Mouse (Mus musculus): ENCODE measurements around the gene Fbxw8.

Gene Fbxw8

DNA sequence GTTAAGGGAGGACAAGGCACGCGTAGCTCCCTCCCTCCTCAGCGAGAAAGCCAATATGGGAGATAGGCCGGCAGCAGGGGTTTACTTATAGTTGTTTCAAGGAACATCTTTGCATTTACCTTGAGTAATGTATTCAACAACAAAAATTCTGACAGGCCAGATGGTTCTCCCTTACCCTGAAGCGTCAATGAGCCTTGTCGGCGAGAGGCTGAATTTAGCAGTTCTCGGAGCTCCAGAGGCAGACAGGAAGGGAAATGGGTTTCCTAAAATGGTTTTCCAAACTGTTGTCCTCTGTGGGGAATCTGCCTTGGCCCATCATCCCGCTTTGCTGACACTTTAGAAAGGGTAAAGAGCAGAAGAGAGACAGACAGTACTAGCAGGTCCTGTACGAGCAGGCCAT is 48.6 kb downstream of the Fbxw8 start:
- no peak for DNase-seq (ENCODE audit: low spot score)

DNA sequence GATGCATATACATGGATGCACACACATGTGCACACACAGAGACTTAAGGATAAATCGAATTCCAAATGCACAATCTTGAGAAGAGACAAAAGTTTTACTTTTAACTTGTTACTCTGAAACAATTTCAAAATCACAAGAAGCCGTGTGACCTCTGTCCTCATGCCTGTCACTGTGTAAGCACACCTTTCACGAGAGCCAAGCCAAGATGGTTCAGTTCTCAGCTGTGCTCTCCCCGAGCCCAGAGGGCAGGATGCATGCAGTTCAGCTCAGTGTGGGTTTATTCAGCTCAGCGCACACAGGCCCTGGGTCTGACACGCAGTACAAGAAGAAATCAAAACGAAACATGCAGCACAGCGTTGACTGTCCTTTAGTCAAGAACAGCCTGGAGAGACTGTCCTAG is 49.7 kb downstream of the Fbxw8 start:
- DNase-seq (ENCODE audit: low spot score), result no peak

DNA sequence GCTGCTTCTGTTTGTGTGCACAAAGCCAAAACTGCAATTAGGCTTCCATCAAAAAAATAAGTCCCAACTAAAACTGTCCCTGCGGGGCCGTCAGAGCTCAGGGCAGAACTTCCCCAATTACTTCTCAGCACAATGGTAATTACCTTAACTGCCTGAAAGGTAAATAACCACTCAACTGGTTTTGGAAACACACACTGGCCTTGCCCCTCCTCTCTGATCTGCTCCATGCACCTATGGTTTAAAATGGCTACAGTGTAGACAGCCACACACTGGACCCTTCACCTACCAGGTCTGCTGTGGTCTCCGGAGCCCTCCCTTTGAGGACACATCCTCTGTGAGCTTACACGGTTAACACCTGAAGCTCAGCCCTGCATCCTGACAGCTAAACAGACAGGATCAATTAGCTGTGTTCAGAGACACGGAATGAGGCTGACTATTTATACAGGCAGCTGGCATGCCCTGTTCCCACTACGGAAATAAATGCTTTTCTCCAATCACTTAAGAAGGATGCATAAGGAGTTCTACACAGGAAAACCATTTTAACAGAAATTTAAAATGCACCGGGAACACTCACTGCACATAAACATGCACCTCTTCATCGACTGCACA is 55.3 kb downstream of the Fbxw8 start:
- DNase-seq (ENCODE audit: low spot score), result no peak

DNA sequence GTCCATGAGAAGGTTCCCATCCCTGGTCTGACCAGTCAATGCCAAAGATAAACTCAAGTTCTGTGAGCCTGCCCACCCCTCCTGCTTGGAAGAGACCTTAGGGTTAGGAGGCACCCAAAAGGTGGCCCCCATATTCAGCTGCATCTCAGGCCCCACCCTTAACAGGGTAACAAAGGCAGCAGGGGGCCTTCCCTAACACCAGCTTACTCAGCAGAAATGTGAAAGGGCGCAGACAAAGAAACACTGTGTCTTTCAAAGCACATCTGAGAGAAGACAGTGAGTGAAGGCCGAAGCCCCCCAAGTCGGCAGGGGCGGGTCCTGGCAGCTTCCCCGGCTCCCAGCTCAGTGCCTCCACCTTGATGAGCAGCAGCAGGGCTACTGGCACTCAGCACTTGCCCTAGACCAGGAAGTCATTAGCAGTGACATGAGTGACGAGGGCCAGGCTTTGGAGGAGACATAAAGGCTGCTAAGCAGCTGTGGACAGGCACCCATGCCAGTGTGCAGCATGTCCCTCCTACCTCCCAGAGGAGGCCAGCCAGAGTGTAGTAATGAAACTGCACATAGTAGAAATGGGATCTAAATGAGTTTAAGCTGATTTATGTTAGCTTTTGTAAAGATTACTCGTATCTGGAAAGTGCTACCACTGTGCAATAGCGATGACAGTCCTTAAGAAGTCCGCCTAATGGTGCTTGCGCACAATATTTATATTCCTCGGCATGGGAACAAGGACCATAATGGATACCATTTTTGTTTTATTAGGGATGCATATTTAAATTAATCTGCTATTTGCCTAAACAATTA is 56.0 kb downstream of the Fbxw8 start:
- no peak for DNase-seq (ENCODE audit: low spot score)

DNA sequence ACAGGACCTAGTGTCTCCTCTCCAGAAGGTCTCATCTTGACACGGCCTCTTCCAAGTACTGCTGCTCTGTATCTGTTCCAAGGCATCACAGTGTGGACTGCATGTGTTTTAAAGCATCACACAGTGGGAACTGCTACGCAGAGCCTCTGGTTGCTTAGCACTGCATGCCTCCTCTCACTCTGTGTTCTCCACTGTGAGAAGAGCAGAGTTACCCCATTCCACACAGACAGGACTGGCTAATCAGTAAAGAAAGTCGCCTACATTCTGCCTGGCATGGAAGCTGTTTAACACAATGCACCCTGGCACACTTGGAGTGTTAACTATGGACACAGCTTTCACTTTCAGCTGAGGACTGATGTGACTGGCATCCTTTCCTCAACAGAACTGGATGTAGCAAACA is 58.9 kb downstream of the Fbxw8 start:
- DNase-seq (ENCODE audit: low spot score), result no peak

DNA sequence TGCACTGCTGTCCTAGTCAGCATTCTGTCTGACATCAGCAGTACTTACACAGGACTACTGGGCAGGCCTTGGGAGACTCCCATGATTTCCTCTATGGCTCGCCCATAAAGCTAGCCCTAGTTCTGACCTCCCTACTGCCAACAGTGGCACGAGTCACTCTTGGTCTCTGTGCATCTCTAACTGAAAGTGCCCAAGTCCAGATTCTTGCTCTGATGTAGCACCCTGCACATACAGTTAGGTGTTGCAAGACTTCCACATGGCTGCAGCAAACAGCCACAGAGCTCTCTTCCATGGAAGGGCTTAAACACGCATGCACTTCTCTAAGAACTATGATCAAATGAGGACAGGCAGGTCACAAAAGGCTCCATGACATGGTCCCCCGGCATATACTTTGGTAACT is 59.4 kb downstream of the Fbxw8 start:
- no peak for DNase-seq (ENCODE audit: low spot score)

DNA sequence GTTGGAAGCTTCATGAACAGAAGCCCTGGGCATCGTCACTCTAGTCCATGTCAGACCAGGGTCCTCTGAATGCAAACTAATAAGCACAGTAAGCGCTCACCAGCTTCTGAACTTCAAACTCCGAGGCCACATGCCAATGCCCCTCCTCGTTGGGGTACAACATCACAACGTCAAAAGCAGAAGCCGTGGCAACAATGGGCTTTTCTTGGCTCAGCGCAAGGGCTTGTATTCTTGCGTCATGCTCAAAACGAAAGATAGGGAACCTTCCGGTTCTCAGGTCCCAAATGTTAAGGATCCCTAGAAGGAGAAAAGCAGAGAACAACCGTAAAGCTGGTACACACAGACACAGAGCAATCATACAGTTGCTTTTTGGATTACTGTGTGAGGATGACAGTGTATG is 59.8 kb downstream of the Fbxw8 start:
- no peak for DNase-seq (ENCODE audit: low spot score)

DNA sequence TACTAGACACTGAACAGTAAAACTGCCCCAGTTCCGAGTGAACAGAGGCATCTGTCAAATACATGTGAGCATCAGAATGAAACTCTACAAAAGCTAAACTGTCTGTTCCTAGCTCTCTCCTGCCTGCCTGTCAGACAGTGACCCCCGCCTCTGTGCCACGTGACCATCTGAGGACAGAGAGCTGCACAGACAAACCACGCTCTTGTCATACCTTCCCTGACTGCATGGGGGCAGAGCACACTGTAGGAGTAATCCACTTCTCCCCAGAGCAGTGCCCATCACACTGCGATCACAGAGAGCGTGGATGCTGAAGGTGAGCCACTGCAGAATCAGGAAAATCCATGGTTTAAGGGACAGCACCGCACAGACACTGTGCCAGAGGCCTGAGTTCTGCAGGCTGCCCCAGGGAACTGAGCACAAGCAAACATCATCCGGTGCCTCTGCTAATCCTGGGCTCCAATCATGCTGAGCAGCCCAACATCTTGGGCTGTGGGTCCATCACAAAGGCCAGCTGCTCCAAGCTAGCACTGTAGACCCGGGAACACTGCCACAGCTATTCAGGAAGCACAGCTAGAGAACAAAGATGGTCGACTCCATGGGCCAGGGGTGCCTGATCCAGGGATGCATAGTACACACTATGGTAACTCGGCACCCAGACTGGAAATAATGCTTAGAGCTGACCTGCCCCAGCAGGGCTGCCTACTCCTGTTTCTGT is 61.8 kb downstream of the Fbxw8 start:
- DNase-seq (ENCODE audit: low spot score), result no peak

DNA sequence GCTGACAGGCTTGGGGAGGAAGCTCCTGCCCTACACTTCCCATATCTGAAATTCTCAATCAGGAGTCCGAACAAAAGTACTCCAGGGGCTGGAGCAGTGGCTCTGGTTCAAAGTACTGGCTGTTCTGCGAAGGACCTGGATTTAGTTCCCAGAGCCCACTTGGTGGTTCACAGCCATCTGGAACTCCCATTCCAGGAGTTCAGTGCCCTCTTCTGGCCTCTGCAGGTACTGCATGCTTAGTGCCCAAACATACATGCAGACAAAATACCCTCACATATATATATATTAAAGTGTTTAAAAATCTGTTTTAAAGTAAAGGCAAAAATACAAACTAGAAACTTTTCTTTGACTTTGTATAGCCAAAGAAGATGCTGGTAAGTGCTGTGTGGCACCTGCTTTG is 64.4 kb downstream of the Fbxw8 start:
- no peak for DNase-seq (ENCODE audit: low spot score)

DNA sequence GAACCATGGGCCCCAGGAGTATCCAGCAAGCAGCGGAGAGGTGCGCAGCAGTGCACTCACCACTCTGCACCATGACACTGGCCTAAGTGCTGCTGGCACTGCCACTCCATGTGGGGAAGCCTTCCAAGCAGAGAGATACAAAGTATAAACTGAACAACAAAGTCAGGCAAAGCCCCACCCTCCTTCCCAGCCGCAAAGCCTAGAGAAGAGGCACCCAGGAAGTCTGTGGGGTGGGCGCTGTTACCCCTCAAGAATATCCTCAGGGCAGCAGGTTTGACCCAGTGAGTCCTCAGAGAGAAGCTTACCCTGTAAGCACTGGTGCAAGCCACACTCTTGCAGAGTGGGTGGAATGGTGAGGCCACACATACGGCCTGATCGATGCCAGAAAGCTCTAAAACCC is 65.2 kb downstream of the Fbxw8 start:
- DNase-seq (ENCODE audit: low spot score), result no peak

DNA sequence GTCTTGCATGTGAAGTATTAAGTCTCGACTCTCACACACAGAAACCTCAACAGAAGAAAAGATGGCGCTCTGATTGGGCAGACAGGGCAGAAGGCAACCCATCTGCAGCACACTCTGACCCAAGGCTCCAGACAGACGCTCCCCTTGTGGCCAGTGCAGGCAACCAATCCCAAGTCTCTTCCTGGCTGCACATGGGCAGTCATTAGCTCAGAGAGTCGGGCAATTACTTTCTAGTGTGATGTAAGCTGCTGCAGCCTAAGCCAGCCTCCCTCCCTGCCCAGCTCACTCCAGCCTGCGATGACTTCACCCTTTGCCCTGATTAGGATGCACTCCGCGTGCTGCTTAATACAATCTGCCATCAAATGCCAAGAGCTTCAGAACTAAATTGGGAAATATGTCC is 66.2 kb downstream of the Fbxw8 start:
- DNase-seq (ENCODE audit: low spot score), result no peak

DNA sequence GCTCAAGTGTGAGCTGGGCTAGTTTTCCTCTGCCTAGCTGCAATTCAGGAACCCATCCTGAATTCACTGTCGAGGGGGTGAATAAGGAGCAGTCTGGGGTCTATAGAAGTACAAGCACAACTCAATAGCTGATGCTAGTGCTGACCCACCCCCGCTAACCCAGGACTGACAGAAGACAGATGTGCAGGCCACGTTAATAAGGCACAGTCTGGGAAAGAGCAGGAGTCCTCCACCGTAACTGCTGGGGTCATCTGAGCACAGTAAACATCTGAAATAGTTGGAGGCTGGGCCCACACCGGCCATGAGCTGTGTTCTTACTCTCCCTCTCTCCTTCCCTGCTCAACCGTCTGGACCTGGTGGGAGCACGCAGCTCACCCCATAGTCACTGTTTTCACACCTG is 68.3 kb downstream of the Fbxw8 start:
- no peak for DNase-seq (ENCODE audit: low spot score)

DNA sequence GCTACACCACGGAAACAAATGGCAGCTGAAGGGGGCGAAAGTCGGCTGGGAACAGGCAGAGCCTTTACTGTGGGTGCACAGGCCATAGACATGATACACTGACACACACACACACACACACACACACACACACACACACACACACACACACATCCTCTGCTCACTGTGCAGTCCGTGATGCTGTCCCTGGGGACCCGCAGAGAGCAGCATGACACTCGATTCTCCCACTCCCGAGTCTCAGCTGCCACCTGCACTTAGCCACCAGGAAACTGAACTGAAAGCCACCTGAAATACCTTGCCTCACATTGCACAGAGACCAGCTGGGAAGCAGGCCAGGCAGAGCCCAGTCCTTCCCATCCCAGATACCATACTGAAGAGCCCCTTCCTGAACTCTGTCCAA is 70.0 kb downstream of the Fbxw8 start:
- no peak for DNase-seq (ENCODE audit: low spot score)

DNA sequence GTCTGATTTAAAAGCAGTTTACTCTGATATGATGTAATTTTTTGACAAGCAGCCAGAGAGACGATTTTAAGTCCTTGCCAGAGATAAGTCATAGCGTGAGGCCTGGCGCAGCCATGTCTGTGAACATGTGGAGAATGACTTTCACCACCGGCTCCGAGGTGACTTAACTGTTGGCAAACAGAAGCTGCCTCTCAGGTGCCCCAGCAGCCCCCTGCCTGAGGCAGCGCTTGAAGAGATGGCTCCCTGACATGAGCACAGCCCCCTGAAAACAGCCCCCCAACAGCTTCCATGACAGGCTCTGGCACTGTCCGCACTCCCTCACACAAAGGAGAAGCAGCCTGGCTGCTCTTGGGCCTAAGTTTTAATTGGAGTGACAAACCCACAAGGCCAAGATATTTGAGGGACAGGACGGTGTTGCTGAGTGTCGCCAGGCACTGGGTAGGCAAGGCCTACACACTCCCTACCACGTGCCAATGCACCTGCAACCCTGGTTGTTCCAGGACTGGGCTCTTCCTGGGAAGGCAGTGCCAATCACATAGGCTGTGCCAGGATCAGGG is 71.0 kb downstream of the Fbxw8 start:
- DNase-seq (ENCODE audit: low spot score), result no peak

DNA sequence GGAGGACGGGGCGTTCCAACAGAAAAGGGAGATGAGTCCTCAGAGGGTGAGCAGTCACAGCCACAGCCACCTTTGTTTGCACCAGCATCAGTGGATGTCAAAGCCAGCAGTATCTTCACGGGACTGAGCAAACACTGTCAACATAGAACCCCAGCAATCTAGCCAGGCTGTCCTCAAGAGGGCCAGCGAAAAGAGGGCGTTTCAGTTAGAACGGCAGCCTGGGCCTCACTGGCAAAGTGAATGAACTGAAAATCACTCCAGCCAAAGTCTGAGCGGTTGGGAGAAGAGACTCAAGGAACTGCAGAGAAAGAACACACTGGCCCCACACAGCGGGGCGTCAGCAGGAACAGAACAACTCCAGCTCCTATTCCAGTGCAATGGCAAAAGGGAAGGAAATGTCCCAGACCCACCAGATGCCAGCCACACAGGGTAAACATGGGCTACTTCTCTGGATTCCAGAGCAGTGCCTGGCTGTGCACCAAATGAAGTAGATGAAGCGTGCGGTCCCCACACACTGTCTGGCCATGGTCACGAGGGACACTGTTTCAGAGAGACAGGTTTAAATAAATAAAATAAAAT is 72.1 kb downstream of the Fbxw8 start:
- DNase-seq (ENCODE audit: low spot score), result no peak

DNA sequence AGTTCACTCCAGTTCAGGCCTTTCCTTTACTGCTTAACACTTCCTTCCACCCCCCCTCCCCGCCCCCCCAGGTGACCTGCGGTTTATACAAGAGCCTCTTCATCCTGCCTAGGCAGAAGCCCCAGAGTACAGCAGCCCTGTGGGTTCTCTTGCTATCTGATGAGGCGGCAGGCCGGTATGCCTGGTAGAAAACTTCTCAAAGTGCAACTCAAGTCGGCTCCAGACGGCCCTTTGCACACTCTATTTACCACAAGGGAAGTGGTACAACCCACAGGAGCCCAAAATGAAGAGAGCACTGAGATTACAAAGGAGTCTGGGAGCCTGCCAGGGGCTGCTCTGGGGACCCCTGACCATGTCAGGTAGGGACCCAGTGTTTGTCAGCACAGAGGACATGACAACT is 73.3 kb downstream of the Fbxw8 start:
- DNase-seq (ENCODE audit: low spot score), result no peak

DNA sequence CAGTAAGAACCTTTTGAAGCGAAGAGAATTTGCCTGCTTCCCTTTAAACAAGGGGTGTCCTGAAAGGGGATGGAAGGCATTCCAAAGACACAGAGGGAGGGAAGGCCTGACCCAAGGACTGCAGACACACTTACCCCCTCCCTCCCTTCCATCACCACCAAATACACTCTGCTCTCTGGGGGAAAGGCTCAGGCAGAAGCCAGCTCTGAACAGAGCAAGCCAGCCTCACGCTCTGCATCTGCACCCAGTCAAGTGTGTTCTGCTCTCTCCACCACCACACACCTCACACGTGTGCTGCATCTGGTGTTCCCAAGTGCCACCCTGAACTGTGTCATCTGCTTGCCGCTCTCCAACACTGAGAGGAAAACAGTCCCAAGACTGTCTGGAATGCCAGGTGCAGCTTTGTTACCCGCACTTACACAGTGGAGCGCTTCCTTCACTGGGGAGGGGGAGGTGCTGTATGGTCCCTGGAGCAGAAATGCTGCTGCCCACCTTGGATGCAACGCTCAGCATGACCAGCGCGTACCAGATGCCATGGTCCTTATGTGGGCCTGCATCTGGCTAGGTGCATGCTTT is 73.8 kb downstream of the Fbxw8 start:
- no peak for DNase-seq (ENCODE audit: low spot score)

DNA sequence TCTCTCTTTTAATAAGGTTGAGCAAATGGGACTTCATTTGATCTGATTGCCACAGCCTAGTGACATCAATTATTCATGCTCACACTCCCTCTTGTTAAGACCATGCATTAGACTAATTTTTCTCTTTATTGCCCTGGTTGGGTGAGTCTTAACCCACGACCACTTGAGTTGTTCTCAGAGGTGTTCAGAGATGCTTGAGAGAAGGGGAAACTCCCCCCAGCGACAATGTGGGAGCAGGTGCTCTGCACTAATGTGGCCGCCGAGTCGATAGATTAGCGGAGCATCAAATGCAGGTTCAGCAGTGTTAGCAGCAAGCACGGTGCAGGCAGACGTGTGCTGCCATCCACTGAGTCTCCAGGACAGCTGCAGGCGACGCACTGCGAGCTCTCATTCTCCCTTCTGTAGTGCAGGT is 75.4 kb downstream of the Fbxw8 start:
- no peak for DNase-seq (ENCODE audit: low spot score)

DNA sequence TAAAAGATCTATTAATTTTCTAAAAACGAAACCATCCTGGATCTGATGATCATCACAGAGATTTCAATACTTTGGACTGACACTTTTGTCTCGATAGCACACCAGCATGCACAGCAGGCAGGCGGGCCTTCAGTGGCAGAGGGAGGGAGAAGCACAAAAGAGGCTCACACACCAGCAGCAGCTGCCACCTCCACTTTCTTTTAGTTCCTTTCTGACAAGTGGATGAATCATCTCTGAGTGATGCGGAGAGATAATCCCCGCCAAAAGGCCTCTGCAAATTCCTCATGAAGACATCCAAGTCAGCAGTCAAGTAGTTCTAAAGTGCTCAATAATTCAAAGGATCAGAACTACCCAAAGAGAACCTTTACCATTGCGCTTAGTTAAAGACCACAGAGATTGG is 75.9 kb downstream of the Fbxw8 start:
- DNase-seq (ENCODE audit: low spot score), result no peak

DNA sequence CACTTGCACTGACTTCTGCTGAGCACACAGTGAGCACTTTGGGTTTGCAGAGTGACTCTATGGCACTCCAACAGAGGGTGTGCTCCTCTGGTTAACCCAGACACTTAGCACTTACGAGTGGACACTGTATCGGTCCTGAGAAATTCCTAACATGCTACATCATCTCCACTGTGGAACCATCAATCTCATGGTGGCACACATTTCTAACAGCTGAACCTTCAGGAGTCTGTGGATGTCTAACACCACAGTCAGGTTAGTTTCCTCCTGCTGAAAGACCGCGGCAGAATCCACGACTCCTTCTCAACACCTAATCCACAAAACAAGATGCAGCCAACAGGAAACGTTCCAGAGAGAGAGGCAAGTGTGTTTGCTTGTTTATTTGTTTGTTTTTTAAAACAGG is 76.7 kb downstream of the Fbxw8 start:
- DNase-seq (ENCODE audit: low spot score), result no peak

DNA sequence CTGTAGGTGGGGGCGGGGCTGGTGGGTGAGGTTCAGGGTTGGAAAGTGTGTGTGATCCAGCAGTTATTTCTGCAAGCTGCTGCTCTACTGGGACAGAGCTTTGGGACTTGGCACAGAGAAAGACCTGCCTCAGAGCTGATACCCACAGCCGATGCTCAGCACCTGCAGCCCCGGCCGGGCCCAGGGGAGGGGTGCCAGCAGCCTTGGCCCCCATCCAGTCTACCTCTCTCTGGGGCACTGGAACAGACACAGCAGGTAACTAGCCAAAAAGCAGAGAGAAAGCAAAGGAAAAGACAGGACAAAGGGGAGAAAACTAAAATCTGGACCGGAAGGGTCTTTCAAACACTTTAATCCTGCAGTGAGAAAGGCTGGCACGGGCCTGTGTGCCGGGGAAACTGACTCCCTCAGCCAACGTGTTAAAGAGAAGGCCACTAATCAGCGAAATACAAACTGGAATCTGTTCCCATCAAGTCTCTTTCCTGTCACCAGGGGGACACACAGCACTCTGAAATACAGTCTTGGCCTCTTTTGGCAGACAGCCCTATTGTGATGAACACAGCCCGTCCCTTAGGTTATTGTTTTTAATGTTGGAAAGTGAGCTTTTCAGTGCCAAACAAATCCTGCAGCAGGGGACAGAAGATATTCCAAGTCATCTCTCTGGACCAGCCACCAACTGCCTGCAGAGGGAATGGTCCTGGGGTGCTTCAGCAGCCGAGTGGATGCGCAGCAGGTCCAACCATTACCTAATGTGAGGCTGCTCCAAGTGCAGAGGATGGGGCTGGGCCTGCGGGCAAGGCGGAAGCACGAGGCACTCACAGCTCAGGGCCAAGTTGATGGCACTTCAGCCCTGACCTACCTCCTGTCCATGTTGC is 78.3 kb downstream of the Fbxw8 start:
- no peak for DNase-seq (ENCODE audit: low spot score)

Measured in urinary bladder, postnatal 10 days (tissue).